Comparison of ENCODE assay signal across 9 mouse cellular contexts in the genomic region with DNA sequence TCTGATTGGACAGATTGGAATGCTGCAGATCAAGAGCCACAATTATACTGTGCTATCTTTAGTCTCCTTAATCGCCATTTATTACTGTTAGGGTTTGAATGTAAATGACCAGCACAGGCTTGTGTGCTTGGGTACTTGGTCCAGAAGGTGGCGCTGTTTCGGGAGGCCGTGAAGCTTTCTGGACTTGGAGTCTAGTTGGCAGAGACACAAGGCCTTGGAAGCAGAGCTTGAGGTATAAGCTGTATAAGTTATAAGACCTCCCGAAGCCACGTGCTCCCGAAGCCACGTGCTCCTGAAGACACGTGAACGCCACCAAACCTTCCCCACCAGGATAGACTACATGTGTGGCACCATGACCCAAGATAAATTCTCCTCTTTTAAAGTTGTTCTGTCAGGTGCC. TPM values are rescaled to one million over a fixed set of nuclear protein-coding genes. Genes with fewer than 3 reads are reported as not detected.
DNase-seq lines count a peak whose midpoint lies in the region; ATAC-seq and TF ChIP-seq lines count a peak whose summit lies in the region.
"Had no signal": no experiment of that assay in that cellular context is flagged by ENCODE, and none has a peak within 500 bp of the region (broad histone marks: within the 10 kb centered on the region; RNA-seq: fewer than 3 reads in every experiment).

No protein-coding gene starts in this region.

- WGBS in kidney, embryonic 16.5 days: 45% methylated on average over 10 of the region's 10 CpGs

- no peaks in the 10 kb centered on the region for H3K4me1 ChIP-seq in kidney, embryonic 16.5 days (ENCODE audit: insufficient read depth, low read length)
- H3K4me1 ChIP-seq in E14TG2a.4 (replicated peaks; ENCODE audit: low read depth, low read length): peaks cover 9% of the 10 kb centered on the region
- H3K4me1 ChIP-seq: embryonic facial prominence, embryonic 15.5 days had no signal

- TF ChIP-seq CTCF in E14TG2a.4 (conservative IDR thresholded peaks at IDR 0.05; ENCODE audit: low read length): peak; percentile 91

- peaks cover 5% of the 10 kb centered on the region; the same call in 1 of the 2 replicates for H3K27me3 ChIP-seq in kidney, embryonic 16.5 days (ENCODE audit: insufficient read depth, low read length)
- H3K27me3 ChIP-seq in E14TG2a.4 (ENCODE audit: insufficient read depth, low read length): peaks cover 35% of the 10 kb centered on the region

- no peak for ATAC-seq in kidney, embryonic 16.5 days (ENCODE audit: low FRiP score, low TSS enrichment)
- no peak for ATAC-seq in inflammation-experienced regulatory T-cells, adult 6 months

- no peaks in the 10 kb centered on the region for H3K36me3 ChIP-seq in kidney, embryonic 16.5 days (ENCODE audit: insufficient read depth, low read length)
- no peaks in the 10 kb centered on the region for H3K36me3 ChIP-seq in E14TG2a.4 (ENCODE audit: insufficient read depth, low read length)
- H3K36me3 ChIP-seq: embryonic facial prominence, embryonic 15.5 days had no signal

- no peak overlapping the region for H3K4me2 ChIP-seq in kidney, embryonic 16.5 days (replicated peaks; ENCODE audit: low read depth, low read length)
- H3K4me2 ChIP-seq: embryonic facial prominence, embryonic 15.5 days had no signal

- peak; percentile 27 for DNase-seq in kidney, adult 11 months
- peak; percentile 68 for DNase-seq in adrenal gland, adult 2 months
- peak; percentile 59 for DNase-seq in embryo, embryonic 9.5 days (ENCODE audit: extremely low spot score)
- peak; percentile 65 to 74 for DNase-seq in layer of hippocampus, postnatal 10 days (ENCODE audit: low spot score in 2 of 2)
- DNase-seq in mesoderm, embryonic 11.5 days (ENCODE audit: low read depth, low spot score): peak; percentile 62

- H3K9ac ChIP-seq in kidney, embryonic 16.5 days (replicated peaks; ENCODE audit: low read length): no peak overlapping the region
- H3K9ac ChIP-seq: embryonic facial prominence, embryonic 15.5 days had no signal

- no peaks in the 10 kb centered on the region for H3K9me3 ChIP-seq in kidney, embryonic 16.5 days (ENCODE audit: low read length)
- H3K9me3 ChIP-seq in E14TG2a.4 (ENCODE audit: low read length): no peaks in the 10 kb centered on the region
- H3K9me3 ChIP-seq: embryonic facial prominence, embryonic 15.5 days had no signal

- H3K27ac ChIP-seq in kidney, embryonic 16.5 days (ENCODE audit: low read length): no peak overlapping the region
- H3K27ac ChIP-seq: embryonic facial prominence, embryonic 15.5 days had no signal

- H3K4me3 ChIP-seq in kidney, embryonic 16.5 days (ENCODE audit: low read length): no peak overlapping the region
- no peak overlapping the region for H3K4me3 ChIP-seq in E14TG2a.4 (replicated peaks; ENCODE audit: low read length)
- H3K4me3 ChIP-seq: embryonic facial prominence, embryonic 15.5 days had no signal

RNA-seq across cellular contexts. Expression of a gene that starts 26.3 kb away (rescaled TPM):
- polyA plus RNA-seq in kidney, embryonic 16.5 days (2015; fragmentation: Nextera tagmentation; extraction: Ambion mirVana): 10.6 and 13.1 TPM in 2 replicates
- 10 to 100 TPM; 11.3 to 18.3 TPM for total RNA-seq in adrenal gland, adult 2 months (2021)
- 85.9 and 124 TPM in 2 replicates for polyA plus RNA-seq in adrenal gland, adult 2 months (2012; rRNA removed)
- total RNA-seq in layer of hippocampus, postnatal 10 days (2021): 1 to 10 TPM; 3.5 to 4.5 TPM
- polyA plus RNA-seq in inflammation-experienced regulatory T-cells, adult 6 months (2017; shearing (Covaris generic)): under 1 TPM in 1 of 3 experiments, not detected in 2; 0.46 TPM

RNA-seq across cellular contexts. Expression of a gene that starts 55.7 kb away (rescaled TPM):
- polyA plus RNA-seq in kidney, embryonic 16.5 days (2015; fragmentation: Nextera tagmentation; extraction: Ambion mirVana): 0.85 and 1.7 TPM in 2 replicates
- total RNA-seq in adrenal gland, adult 2 months (2021): 1 to 10 TPM; 1.5 to 2.5 TPM
- 4.1 and 5.4 TPM in 2 replicates for polyA plus RNA-seq in adrenal gland, adult 2 months (2012; rRNA removed)
- total RNA-seq in layer of hippocampus, postnatal 10 days (2021): 1 to 10 TPM; 8.8 TPM
- not detected for polyA plus RNA-seq in inflammation-experienced regulatory T-cells, adult 6 months (2017; shearing (Covaris generic))
